Mouse (Mus musculus): ENCODE results near the gene Anapc15-ps. TPM values are rescaled to one million over a fixed set of nuclear protein-coding genes. Genes with fewer than 3 reads are reported as not detected.

Gene Anapc15-ps
- polyA plus RNA-seq, 1 experiment from 2014 or later = not detected

GRCm38 (mm10) chr10:95686041-95686440 is 12.8 kb upstream of the Anapc15-ps start:
- H3K4me3 ChIP-seq = no peak overlapping the region
- no peak for ATAC-seq (ENCODE audit: low FRiP score, low read depth)
- WGBS = 88% methylated on average over 4 of the region's 4 CpGs
- H3K27ac ChIP-seq = no peak overlapping the region
- H3K4me2 ChIP-seq (replicated peaks) = no peak overlapping the region
- no peak overlapping the region for H3K9ac ChIP-seq
- H3K36me3 ChIP-seq = no peaks in the 10 kb centered on the region
- H3K4me1 ChIP-seq = peaks cover 3% of the 10 kb centered on the region; the same call in 1 of the 2 replicates
- no peaks in the 10 kb centered on the region for H3K9me3 ChIP-seq
- H3K27me3 ChIP-seq (replicated peaks) = no peaks in the 10 kb centered on the region

GRCm38 (mm10) chr10:95684782-95685555 is 11.7 kb upstream of the Anapc15-ps start:
- ATAC-seq (ENCODE audit: low FRiP score, low read depth) = peak; percentile 54; the same call in 1 of the 2 replicates
- Histone ChIP-seq H3K4me1 (peaks cover 11% of the 10 kb centered on the region), H3K4me2 (replicated peaks) (no peak overlapping the region), H3K27ac (no peak overlapping the region), H3K9ac (no peak overlapping the region), H3K9me3 (no peaks in the 10 kb centered on the region), H3K4me3 (no peak overlapping the region), H3K27me3 (replicated peaks) (no peaks in the 10 kb centered on the region), H3K36me3 (no peaks in the 10 kb centered on the region)
- 38% methylated on average over 15 of the region's 15 CpGs for WGBS

- Histone ChIP-seq H3K9me3 (no peaks in the 10 kb centered on the region), H3K4me2 (replicated peaks) (no peak overlapping the region), H3K36me3 (no peaks in the 10 kb centered on the region), H3K4me3 (no peak overlapping the region), H3K27ac (no peak overlapping the region), H3K4me1 (peaks cover 12% of the 10 kb centered on the region), H3K9ac (no peak overlapping the region), H3K27me3 (replicated peaks) (no peaks in the 10 kb centered on the region)
- 91% methylated on average over 4 of the region's 4 CpGs for WGBS
- ATAC-seq (ENCODE audit: low FRiP score, low read depth) = no peak
These were observed 11.0 kb upstream of the Anapc15-ps start for GRCm38 (mm10) chr10:95684250-95684649.

GRCm38 (mm10) chr10:95683735-95684134 is 10.5 kb upstream of the Anapc15-ps start:
- Histone ChIP-seq H3K4me1 (peaks cover 12% of the 10 kb centered on the region), H3K9me3 (no peaks in the 10 kb centered on the region), H3K36me3 (no peaks in the 10 kb centered on the region), H3K27me3 (replicated peaks) (no peaks in the 10 kb centered on the region), H3K9ac (no peak overlapping the region), H3K4me2 (replicated peaks) (no peak overlapping the region), H3K4me3 (no peak overlapping the region), H3K27ac (no peak overlapping the region)
- 92% methylated on average over 3 of the region's 3 CpGs for WGBS
- ATAC-seq (ENCODE audit: low FRiP score, low read depth) = no peak

GRCm38 (mm10) chr10:95682964-95683363 is 9.7 kb upstream of the Anapc15-ps start:
- no peak overlapping the region for H3K9ac ChIP-seq
- H3K4me1 ChIP-seq = peaks cover 12% of the 10 kb centered on the region
- H3K27me3 ChIP-seq (replicated peaks) = no peaks in the 10 kb centered on the region
- ATAC-seq (ENCODE audit: low FRiP score, low read depth) = no peak
- no peaks in the 10 kb centered on the region for H3K36me3 ChIP-seq
- no peak overlapping the region for H3K27ac ChIP-seq
- H3K4me3 ChIP-seq = no peak overlapping the region
- no peaks in the 10 kb centered on the region for H3K9me3 ChIP-seq
- no peak overlapping the region for H3K4me2 ChIP-seq (replicated peaks)
- 70% methylated on average over 10 of the region's 10 CpGs for WGBS

GRCm38 (mm10) chr10:95682091-95682740 is 9.0 kb upstream of the Anapc15-ps start:
- Histone ChIP-seq H3K4me2 (replicated peaks) (no peak overlapping the region), H3K4me1 (peaks cover 12% of the 10 kb centered on the region), H3K36me3 (no peaks in the 10 kb centered on the region), H3K4me3 (no peak overlapping the region), H3K27ac (no peak overlapping the region), H3K9me3 (no peaks in the 10 kb centered on the region), H3K9ac (no peak overlapping the region), H3K27me3 (replicated peaks) (no peaks in the 10 kb centered on the region)
- WGBS = 87% methylated on average over 9 of the region's 9 CpGs
- ATAC-seq (ENCODE audit: low FRiP score, low read depth) = no peak

- no peak overlapping the region for H3K9ac ChIP-seq
- H3K4me1 ChIP-seq = peaks cover 12% of the 10 kb centered on the region
- H3K9me3 ChIP-seq = no peaks in the 10 kb centered on the region
- WGBS = 86% methylated on average over 4 of the region's 4 CpGs
- ATAC-seq (ENCODE audit: low FRiP score, low read depth) = no peak
- H3K4me3 ChIP-seq = no peak overlapping the region
- no peaks in the 10 kb centered on the region for H3K36me3 ChIP-seq
- H3K27ac ChIP-seq = no peak overlapping the region
- no peaks in the 10 kb centered on the region for H3K27me3 ChIP-seq (replicated peaks)
- H3K4me2 ChIP-seq (replicated peaks) = peak overlapping the region; percentile 49; the same call in 1 of the 2 replicates
These were observed 8.2 kb upstream of the Anapc15-ps start for GRCm38 (mm10) chr10:95681481-95681880.

GRCm38 (mm10) chr10:95681058-95681440 is 7.8 kb upstream of the Anapc15-ps start:
- 56% methylated on average over 7 of the region's 7 CpGs for WGBS
- Histone ChIP-seq H3K4me3 (no peak overlapping the region; the same call in 1 of the 2 replicates), H3K4me1 (peaks cover 12% of the 10 kb centered on the region), H3K9me3 (no peaks in the 10 kb centered on the region), H3K36me3 (no peaks in the 10 kb centered on the region), H3K9ac (no peak overlapping the region), H3K4me2 (replicated peaks) (peak overlapping the region; percentile 49), H3K27ac (no peak overlapping the region), H3K27me3 (replicated peaks) (no peaks in the 10 kb centered on the region)
- 0 out of 2 replicates have a peak, but pooled peaks have one; percentile 42 for ATAC-seq (ENCODE audit: low FRiP score, low read depth)

- whole genome bisulfite sequencing = 48% methylated on average over 28 of the region's 28 CpGs
- Histone ChIP-seq H3K27ac (no peak overlapping the region), H3K4me2 (replicated peaks) (peak overlapping the region; percentile 49), H3K4me3 (peak overlapping the region; percentile 7; the same call in 1 of the 2 replicates), H3K36me3 (no peaks in the 10 kb centered on the region), H3K27me3 (replicated peaks) (no peaks in the 10 kb centered on the region), H3K9ac (no peak overlapping the region), H3K4me1 (peaks cover 12% of the 10 kb centered on the region), H3K9me3 (no peaks in the 10 kb centered on the region)
- 0 out of 2 replicates have a peak, but pooled peaks have one; percentile 14 for ATAC-seq (ENCODE audit: low FRiP score, low read depth)
These were observed 7.2 kb upstream of the Anapc15-ps start for GRCm38 (mm10) chr10:95680153-95681057.

GRCm38 (mm10) chr10:95679131-95679530 is 5.9 kb upstream of the Anapc15-ps start:
- H3K27ac ChIP-seq = no peak overlapping the region
- no peak for ATAC-seq (ENCODE audit: low FRiP score, low read depth)
- H3K4me3 ChIP-seq = no peak overlapping the region
- no peak overlapping the region for H3K4me2 ChIP-seq (replicated peaks)
- H3K36me3 ChIP-seq = no peaks in the 10 kb centered on the region
- H3K27me3 ChIP-seq (replicated peaks) = no peaks in the 10 kb centered on the region
- no peaks in the 10 kb centered on the region for H3K9me3 ChIP-seq
- H3K9ac ChIP-seq = no peak overlapping the region
- WGBS = 85% methylated on average over 5 of the region's 5 CpGs
- peaks cover 8% of the 10 kb centered on the region for H3K4me1 ChIP-seq

- no peaks in the 10 kb centered on the region for H3K36me3 ChIP-seq
- 89% methylated on average over 2 of the region's 2 CpGs for WGBS
- H3K9me3 ChIP-seq = no peaks in the 10 kb centered on the region
- H3K4me3 ChIP-seq = no peak overlapping the region
- no peak for ATAC-seq (ENCODE audit: low FRiP score, low read depth)
- no peak overlapping the region for H3K4me2 ChIP-seq (replicated peaks)
- H3K9ac ChIP-seq = no peak overlapping the region
- H3K27me3 ChIP-seq (replicated peaks) = no peaks in the 10 kb centered on the region
- peaks cover 8% of the 10 kb centered on the region for H3K4me1 ChIP-seq
- no peak overlapping the region for H3K27ac ChIP-seq
These were observed 5.4 kb upstream of the Anapc15-ps start for GRCm38 (mm10) chr10:95678661-95679060.

- Histone ChIP-seq H3K27me3 (replicated peaks) (no peaks in the 10 kb centered on the region), H3K4me1 (peaks cover 8% of the 10 kb centered on the region), H3K9ac (no peak overlapping the region), H3K9me3 (no peaks in the 10 kb centered on the region), H3K4me3 (no peak overlapping the region), H3K36me3 (no peaks in the 10 kb centered on the region), H3K4me2 (replicated peaks) (no peak overlapping the region), H3K27ac (no peak overlapping the region)
- no peak for ATAC-seq (ENCODE audit: low FRiP score, low read depth)
- 73% methylated on average over 7 of the region's 7 CpGs for WGBS
These were observed 5.0 kb upstream of the Anapc15-ps start for GRCm38 (mm10) chr10:95678241-95678640.
